12 mouse cellular contexts compared by ENCODE assay signal in genomic region chr14:32061398-32061797, GRCm38 (mm10). TPM values are rescaled to one million over a fixed set of nuclear protein-coding genes. Genes with fewer than 3 reads are reported as not detected.
"Had no signal": no experiment of that assay in that cellular context is flagged by ENCODE, and none has a peak within 500 bp of the region (broad histone marks: within the 10 kb centered on the region; RNA-seq: fewer than 3 reads in every experiment).

No protein-coding gene starts in this region.

- H3K9ac ChIP-seq: liver, embryonic 13.5 days had no signal

- H3K4me3 ChIP-seq: left cerebral cortex, adult 2 months; liver, embryonic 13.5 days had no signal

- H3K27me3 ChIP-seq: liver, embryonic 13.5 days had no signal

- H3K27ac ChIP-seq: kidney, postnatal 0 days; left cerebral cortex, adult 2 months; liver, embryonic 13.5 days had no signal

- H3K36me3 ChIP-seq: liver, embryonic 13.5 days had no signal

- DNase-seq: layer of hippocampus, postnatal 36 days; liver, embryonic 13.5 days; lung, adult 2 months; lung, postnatal 14 days; midbrain, embryonic 14.5 days; thymus, adult 18-20 months; thymus, postnatal 36 days had no signal

- H3K4me1 ChIP-seq: liver, embryonic 13.5 days had no signal

RNA-seq across cellular contexts. Expression of gene Galnt15, which starts 32.6 kb away (rescaled TPM):
- total RNA-seq: megakaryocyte progenitor cell, adult 5-6 weeks; megakaryocyte-erythroid progenitor cell, adult 5-6 weeks had no signal
- polyA plus RNA-seq: limb, embryonic 11.5 days; liver, embryonic 13.5 days had no signal
